Mouse (Mus musculus) erythroblast, embryonic 14.5 days (primary cell): Measurements from ENCODE around the gene Gm49342.

ENCODE experiments used
- GATA1 ChIP-seq: IDR thresholded peaks from 2 replicates; pipeline ENCODE4 v1.6.1; 2012; ENCODE audit warnings: low read length, inconsistent platforms, mixed read lengths
- TAL1 ChIP-seq: IDR thresholded peaks from 3 replicates; pipeline ENCODE4 v1.6.1; 2012; ENCODE audit warnings: low read length, inconsistent platforms, mixed read lengths

DNA sequence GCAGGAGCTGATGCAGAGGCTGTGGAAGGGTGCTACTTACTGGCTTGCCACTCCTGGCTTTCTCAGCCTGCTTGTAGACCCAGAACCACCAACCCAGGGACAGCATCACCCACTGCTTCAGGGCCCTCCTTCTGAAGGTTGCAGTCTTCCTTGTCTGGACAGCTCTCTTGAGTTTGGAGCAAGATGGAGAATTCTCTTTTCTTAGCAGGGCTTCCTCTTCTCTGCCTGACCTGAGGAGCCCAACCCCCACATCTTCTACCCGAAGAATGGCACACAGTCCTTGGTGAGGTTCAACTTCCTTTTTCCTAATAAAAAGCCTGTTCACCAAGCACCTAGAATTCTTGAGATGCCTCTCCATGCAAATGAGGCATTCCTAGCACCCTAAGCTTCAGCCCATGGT, 26.5 kb downstream of the Gm49342 start:
- TF ChIP-seq TAL1, result no peak
- TF ChIP-seq GATA1, result no peak
